Mouse (Mus musculus) limb, embryonic 10.5 days (tissue): ENCODE results near the gene Grb10. TPM values are rescaled to one million over a fixed set of nuclear protein-coding genes. Genes with fewer than 3 reads are reported as not detected.

Experiments used
- DNase-seq: peaks from one replicate; pipeline ENCODE4 v3.0.0-alpha.2; 2017; ENCODE audit warnings: low spot score
- H3K27ac ChIP-seq: fragments of 300-500 bp; sonication (generic); 2 replicates; pipeline ENCODE4 v1.5.1; 2016; ENCODE audit warnings: mild to moderate bottlenecking
- H3K27me3 ChIP-seq: fragments of 300-500 bp; sonication (generic); 2 replicates; pipeline ENCODE4 v1.6.1; 2016; ENCODE audit warnings: low read depth, mild to moderate bottlenecking; ENCODE audit not compliant: poor library complexity, severe bottlenecking
- H3K36me3 ChIP-seq: fragments of 300-500 bp; sonication (generic); 2 replicates; pipeline ENCODE4 v1.6.1; 2016; ENCODE audit warnings: mild to moderate bottlenecking, moderate library complexity
- H3K4me1 ChIP-seq: fragments of 300-500 bp; sonication (generic); 2 replicates; pipeline ENCODE4 v1.6.1; 2016
- H3K4me3 ChIP-seq: fragments of 300-500 bp; sonication (generic); 2 replicates; pipeline ENCODE4 v1.5.1; 2016; ENCODE audit warnings: mild to moderate bottlenecking, moderate library complexity
- H3K9me3 ChIP-seq: fragments of 300-500 bp; sonication (generic); replicated peaks from 2 replicates; pipeline ENCODE4 v1.6.1; 2016; ENCODE audit warnings: mild to moderate bottlenecking
- WGBS: fragments of 180-500 bp; shearing (Covaris S2); methylation state at CpG from one replicate; pipeline ENCODE4 v1.1.7; 2016; 5-methylcytosine and 5-hydroxymethylcytosine counted together
- polyA plus RNA-seq: library from polyadenylated mRNA; unstranded; fragments of >200 nt; fragmentation: Nextera tagmentation; extraction: Ambion mirVana; gene quantifications from 2 replicates; pipeline ENCODE4 v1.2.1, GENCODE M21; 2016

Grb10 gene
- polyA plus RNA-seq, 1 experiment from 2014 or later = 593 TPM

DNA sequence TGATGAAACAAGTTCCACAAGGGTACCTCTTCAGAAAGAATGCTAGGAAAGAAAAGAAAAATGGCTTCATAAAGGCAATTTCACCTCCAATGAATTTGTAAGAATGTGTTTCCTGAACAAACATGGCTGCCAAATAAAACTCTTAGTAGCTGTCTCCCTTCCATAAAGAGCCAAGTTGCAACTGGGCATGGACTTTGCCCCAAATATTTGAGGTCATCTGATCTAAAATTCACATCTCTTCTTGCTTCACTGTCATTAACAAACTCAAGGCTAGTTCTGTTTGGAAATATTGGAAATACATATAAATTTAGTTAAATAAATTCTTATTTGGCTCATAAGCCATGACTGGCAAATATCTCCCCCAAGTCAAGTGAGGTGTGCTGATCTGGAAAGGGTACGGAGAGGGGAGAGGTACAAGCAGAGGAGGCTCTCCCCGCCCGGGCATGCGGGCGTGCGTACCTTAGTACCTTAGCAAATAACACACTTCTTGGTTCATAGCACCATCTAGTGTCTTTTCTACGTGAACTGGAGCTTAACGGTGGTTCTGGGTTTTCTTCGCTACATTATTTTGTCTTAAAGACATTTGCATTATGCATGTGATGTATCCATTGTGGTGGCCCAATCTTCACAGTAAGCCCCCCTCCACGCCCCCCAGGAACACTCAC lies 63.8 kb downstream of the Grb10 start:
- Histone ChIP-seq H3K36me3 (peaks cover 72% of the 10 kb centered on the region), H3K27ac (no peak overlapping the region), H3K4me3 (no peak overlapping the region), H3K9me3 (no peaks in the 10 kb centered on the region), H3K4me1 (no peaks in the 10 kb centered on the region), H3K27me3 (no peaks in the 10 kb centered on the region)
- 56% methylated on average over 10 of the region's 10 CpGs for WGBS
- DNase-seq = no peak

DNA sequence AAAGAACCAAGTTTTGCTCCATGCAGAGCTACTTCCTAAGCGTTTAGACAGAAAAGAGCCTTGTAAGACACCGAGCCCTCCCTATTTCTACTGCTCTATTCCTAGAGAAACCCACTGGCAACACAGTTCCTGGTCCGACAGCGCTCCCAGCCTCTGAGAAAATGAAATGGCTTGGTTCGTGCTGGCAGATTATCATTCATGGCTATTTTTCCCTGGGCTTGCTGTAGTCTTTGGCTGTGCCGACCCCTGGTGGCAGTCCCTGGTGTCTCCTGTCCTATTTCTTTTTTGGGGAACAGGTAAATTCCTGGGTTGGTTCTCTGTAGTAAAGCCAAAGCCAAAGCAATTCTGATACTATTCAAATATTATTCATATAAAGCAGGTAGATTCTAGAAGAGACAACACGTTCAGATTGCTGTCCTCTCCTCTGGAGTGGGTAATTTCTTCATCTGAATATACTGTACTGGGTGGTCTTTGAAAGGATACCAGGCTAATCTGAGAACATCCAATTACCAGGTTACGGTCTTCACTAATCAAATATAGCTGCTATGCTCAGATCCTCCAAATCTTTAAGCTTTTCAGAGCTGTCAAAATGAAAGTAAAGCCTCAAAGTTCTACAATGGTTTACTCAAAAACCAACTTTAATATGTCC lies 65.0 kb downstream of the Grb10 start:
- Histone ChIP-seq H3K27me3 (no peaks in the 10 kb centered on the region), H3K27ac (peak overlapping the region; percentile 56; the same call in 1 of the 2 replicates), H3K4me3 (no peak overlapping the region), H3K9me3 (no peaks in the 10 kb centered on the region), H3K4me1 (peaks cover 4% of the 10 kb centered on the region), H3K36me3 (peaks cover 72% of the 10 kb centered on the region)
- peak; percentile 79 for DNase-seq
- WGBS = 52% methylated on average over 8 of the region's 8 CpGs

DNA sequence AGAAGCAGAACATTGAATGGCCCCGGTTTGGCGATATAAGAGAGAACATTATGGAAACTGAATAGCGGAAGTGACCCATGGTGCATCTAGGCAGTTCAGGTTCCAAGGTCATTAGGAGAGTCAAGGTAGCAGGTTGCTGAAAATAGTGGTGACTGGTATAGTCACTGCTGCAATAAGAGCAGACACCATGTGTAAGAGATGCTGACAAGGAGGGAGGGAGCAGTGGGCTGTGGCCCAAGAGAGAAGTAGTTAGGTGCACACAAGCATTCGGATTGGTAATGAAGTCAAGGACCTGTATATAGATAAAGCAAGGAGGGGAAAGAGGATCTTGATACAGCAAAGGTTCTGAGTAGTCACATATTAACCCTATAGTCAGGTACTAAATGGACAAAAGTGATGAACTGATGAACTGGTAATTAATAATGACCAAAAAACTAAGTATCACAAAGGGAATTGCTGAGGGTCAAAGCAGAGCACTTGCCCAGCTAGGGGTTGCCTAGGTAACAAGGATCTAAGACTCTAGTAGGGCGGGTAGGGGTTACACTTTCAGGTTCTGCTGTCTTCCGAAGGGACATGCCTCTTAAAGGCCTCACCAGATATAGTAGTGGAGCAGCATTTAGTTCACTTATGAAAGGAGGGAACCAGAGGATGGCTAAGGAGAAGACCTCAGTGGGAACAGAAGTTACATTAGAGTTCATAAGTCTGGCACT lies 65.9 kb downstream of the Grb10 start:
- no peak for DNase-seq
- no peaks in the 10 kb centered on the region for H3K27me3 ChIP-seq
- H3K27ac ChIP-seq = peak overlapping the region; percentile 56; the same call in 1 of the 2 replicates
- H3K4me1 ChIP-seq = peaks cover 6% of the 10 kb centered on the region
- peaks cover 80% of the 10 kb centered on the region for H3K36me3 ChIP-seq
- no peaks in the 10 kb centered on the region for H3K9me3 ChIP-seq
- no peak overlapping the region for H3K4me3 ChIP-seq
- 83% methylated on average over 6 of the region's 6 CpGs for WGBS

DNA sequence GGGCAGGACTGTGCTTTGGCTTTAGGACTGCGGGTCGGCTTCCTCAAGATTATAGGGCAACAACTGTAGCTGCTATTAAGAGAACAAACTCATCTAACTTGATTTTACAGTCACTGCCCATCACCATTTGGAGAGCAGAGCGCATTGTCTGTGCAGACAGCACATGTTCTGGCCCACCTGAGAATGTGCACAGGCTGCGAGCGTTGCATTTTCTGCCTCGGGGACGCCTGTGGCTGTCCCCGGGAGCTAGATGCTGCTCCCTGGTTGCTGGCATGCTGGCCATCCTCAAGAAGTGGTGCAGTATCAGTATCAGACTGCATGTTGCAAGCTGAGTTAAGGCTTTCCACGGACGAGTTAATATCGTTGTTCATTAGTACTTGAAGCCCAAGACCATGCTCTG lies 68.2 kb downstream of the Grb10 start:
- no peaks in the 10 kb centered on the region for H3K9me3 ChIP-seq
- no peak overlapping the region for H3K4me3 ChIP-seq
- no peak overlapping the region for H3K27ac ChIP-seq
- peaks cover 91% of the 10 kb centered on the region for H3K36me3 ChIP-seq
- no peak for DNase-seq
- H3K27me3 ChIP-seq = no peaks in the 10 kb centered on the region
- H3K4me1 ChIP-seq = peaks cover 9% of the 10 kb centered on the region
- 96% methylated on average over 11 of the region's 11 CpGs for WGBS

DNA sequence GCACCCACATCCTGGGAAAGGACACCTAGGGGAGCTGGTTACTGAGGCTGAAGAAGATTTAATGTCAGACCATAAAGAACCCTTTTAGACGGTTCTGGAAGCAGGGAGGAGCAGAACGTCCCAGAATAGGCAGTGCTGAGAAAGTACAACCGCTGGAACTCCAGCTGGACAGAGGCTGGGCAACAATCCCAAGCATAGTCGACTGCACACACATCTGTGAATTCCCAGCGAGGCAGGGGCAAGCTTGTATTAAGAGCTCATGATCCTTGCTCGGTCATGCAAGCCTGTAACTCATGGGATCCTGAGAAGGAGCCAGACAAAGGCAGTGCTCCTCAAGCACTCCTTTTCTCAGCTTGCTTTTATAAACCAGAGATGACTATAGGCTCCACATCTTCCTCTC lies 69.7 kb downstream of the Grb10 start:
- Histone ChIP-seq H3K4me1 (peaks cover 9% of the 10 kb centered on the region), H3K27me3 (no peaks in the 10 kb centered on the region), H3K4me3 (no peak overlapping the region), H3K36me3 (peaks cover 96% of the 10 kb centered on the region), H3K9me3 (no peaks in the 10 kb centered on the region), H3K27ac (peak overlapping the region; percentile 43)
- WGBS = 76% methylated on average over 6 of the region's 6 CpGs
- no peak for DNase-seq

DNA sequence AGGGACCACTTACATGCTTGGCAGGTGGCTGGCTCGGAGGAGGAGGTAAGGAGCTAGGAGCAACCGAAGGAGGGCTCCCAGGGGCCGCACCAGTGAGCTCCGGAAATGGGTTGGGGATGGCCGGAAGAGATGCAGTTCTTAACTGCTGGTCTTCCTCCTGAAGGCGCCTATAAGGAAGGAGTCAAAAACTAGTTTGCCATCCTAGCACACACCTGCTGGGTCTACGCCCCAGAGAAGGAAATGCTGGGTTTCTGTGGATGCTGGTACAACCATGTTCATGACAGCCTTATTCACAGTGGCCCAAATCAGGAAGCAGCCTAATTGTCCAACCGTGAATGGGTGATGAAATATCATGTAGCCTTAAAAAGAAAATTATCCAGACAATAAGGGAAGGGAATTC lies 71.0 kb downstream of the Grb10 start:
- H3K27ac ChIP-seq = no peak overlapping the region
- DNase-seq = no peak
- WGBS = 91% methylated on average over 8 of the region's 8 CpGs

DNA sequence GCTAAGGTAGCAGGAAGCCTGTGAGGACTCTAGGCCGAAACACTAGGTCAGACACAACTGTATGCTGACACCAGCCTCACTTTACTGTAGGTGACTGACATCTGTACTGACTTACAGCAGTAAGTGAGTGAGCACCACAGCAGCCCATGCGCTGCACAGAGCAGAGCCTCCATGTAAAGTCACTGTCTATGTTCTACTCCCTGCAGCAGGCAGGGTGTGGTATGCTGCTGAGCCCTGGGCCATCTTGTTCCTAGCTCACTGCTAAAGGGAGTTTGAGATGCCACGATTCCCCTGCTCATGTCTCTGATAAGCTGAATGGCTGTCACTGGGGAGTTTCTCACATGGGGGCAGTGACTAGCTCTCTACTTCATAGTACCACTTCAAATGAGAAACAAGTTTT lies 72.3 kb downstream of the Grb10 start:
- H3K4me1 ChIP-seq = peaks cover 28% of the 10 kb centered on the region
- no peak overlapping the region for H3K4me3 ChIP-seq
- H3K36me3 ChIP-seq = peaks cover 94% of the 10 kb centered on the region
- H3K9me3 ChIP-seq = no peaks in the 10 kb centered on the region
- H3K27me3 ChIP-seq = no peaks in the 10 kb centered on the region
- no peak for DNase-seq
- H3K27ac ChIP-seq = peak overlapping the region; percentile 39
- WGBS = 87% methylated on average over 3 of the region's 3 CpGs

More for the DNA sequence above, 71.0 kb downstream of the Grb10 start:
- Histone ChIP-seq H3K4me1 (peaks cover 18% of the 10 kb centered on the region), H3K4me3 (no peak overlapping the region), H3K9me3 (no peaks in the 10 kb centered on the region), H3K36me3 (peaks cover 94% of the 10 kb centered on the region), H3K27me3 (no peaks in the 10 kb centered on the region)

DNA sequence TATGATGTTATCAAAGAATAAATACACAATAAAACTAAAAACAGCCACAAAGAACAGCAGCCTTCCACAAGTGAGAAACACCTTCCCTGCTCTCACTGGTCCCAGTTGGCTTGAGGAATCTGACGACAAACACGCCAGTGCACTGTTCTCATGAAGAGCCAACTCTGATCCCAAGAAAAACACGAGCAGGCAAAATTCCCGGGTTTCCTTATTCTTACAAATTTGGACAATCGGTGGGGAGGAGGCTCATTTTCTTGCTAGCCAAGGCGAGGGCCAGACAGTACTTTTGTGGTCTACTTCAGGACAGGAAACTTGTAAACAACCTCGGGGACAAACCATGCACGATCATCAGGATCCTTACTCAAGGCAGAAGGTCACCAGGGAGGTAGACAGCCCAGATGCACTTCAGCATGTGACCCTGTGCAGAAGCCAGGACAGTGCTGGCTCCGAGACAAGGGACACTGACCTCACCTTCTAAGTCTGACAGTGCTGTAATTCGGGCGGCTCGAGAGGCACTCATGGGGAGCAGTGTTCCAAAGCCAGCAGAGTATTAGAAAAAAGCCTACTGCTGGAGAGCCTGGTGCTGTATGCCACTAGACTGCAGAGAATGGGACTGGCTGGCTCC lies 72.9 kb downstream of the Grb10 start:
- Histone ChIP-seq H3K36me3 (peaks cover 94% of the 10 kb centered on the region), H3K9me3 (no peaks in the 10 kb centered on the region), H3K4me1 (peaks cover 34% of the 10 kb centered on the region), H3K4me3 (no peak overlapping the region), H3K27ac (peak overlapping the region; percentile 39), H3K27me3 (no peaks in the 10 kb centered on the region)
- DNase-seq = no peak
- 86% methylated on average over 12 of the region's 12 CpGs for WGBS

DNA sequence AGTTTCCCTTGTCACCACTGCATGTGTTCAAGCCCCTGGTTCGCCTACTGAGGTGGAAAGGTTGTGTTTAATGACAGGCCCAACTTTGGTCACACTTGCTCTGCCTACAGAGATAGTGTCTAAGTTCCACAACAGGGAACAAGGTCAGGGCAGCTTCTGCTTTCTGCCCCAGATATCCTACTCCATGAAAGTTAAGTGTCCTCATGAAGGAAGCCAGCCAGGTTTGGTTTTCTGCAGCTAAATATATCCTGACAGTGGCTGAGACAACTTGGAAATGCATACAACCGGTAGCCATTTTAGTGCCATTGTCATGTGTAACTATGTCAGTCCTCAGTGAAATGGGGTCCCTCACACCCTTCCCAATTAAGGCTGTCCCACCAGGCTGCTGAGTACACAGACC lies 73.8 kb downstream of the Grb10 start:
- Histone ChIP-seq H3K36me3 (peaks cover 94% of the 10 kb centered on the region), H3K27me3 (no peaks in the 10 kb centered on the region), H3K9me3 (no peaks in the 10 kb centered on the region), H3K4me1 (peaks cover 43% of the 10 kb centered on the region), H3K4me3 (no peak overlapping the region), H3K27ac (no peak overlapping the region)
- 93% methylated on average over 2 of the region's 2 CpGs for WGBS
- no peak for DNase-seq

DNA sequence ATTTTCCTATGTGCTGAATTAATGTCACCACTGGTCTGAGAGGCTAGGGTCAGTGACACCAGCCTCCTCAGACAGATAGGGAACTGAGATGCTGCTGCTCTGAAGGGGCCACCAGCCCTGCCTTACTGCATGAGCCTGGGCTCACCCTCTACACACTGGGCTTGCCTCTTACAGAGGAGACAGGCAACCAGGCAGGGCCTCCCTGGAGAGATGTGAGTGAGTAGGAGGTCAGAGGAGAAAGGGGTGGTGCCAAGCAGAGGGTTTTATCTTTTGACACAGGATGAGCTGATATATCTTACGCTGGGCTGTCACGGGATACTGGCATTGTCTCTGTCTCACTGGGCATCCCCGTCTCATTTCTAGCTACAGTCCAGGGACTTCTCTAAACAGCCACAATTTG lies 74.9 kb downstream of the Grb10 start:
- Histone ChIP-seq H3K4me1 (peaks cover 42% of the 10 kb centered on the region), H3K4me3 (no peak overlapping the region), H3K36me3 (peaks cover 90% of the 10 kb centered on the region), H3K9me3 (no peaks in the 10 kb centered on the region), H3K27ac (peak overlapping the region; percentile 5; the same call in 1 of the 2 replicates), H3K27me3 (no peaks in the 10 kb centered on the region)
- DNase-seq = no peak
- WGBS = 85% methylated on average over 3 of the region's 3 CpGs

DNA sequence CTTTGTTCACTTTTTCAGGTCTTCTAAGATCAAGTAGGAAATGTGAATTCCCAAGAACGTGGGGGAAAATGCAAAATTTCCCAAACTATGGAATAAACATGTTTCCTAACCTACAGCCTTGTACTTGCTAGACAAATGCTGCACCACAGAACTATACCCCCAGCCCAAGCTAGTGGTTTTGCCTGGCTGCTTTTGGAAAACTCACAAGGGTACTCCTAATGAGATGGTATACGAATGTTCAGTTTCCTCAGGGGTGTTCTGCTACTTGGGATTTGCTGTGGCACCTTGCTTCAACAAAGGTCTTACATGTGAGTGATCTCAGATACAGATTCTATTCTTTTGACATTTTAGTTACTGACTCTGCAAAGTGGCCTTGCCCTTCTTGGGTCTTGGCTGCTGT lies 75.4 kb downstream of the Grb10 start:
- peaks cover 87% of the 10 kb centered on the region for H3K36me3 ChIP-seq
- no peaks in the 10 kb centered on the region for H3K27me3 ChIP-seq
- H3K4me3 ChIP-seq = no peak overlapping the region
- no peak for DNase-seq
- H3K9me3 ChIP-seq = no peaks in the 10 kb centered on the region
- 86% methylated on average over 2 of the region's 2 CpGs for WGBS
- peaks cover 39% of the 10 kb centered on the region for H3K4me1 ChIP-seq
- no peak overlapping the region for H3K27ac ChIP-seq

DNA sequence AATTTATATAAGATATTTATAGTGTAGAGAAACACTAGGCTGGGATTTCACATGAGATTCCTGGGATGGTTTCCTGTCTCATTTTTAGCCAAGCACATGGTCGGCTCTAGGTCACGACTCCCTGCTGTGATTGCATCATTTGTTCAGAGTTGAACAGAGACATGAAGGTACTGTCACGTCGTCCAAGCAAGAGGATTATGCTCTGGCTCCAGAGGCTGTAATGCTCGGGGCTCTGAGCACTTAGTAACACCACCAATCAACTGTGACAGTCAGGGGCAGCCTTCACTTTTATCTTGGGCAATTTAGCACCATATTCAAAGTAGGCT lies 75.9 kb downstream of the Grb10 start:
- DNase-seq = no peak
- peaks cover 87% of the 10 kb centered on the region for H3K36me3 ChIP-seq
- H3K4me3 ChIP-seq = no peak overlapping the region
- H3K27ac ChIP-seq = no peak overlapping the region
- WGBS = 17% methylated on average over 5 of the region's 5 CpGs
- H3K9me3 ChIP-seq = no peaks in the 10 kb centered on the region
- H3K4me1 ChIP-seq = peaks cover 39% of the 10 kb centered on the region
- H3K27me3 ChIP-seq = no peaks in the 10 kb centered on the region
